Mouse (Mus musculus): ENCODE data around the gene Gm8126. TPM values are rescaled to one million over a fixed set of nuclear protein-coding genes. Genes with fewer than 3 reads are reported as not detected.
"Not testable (repeated sequence)": the region's sequence is repeated elsewhere in the genome, so short reads cannot be mapped to it uniquely, and the experiment has no call there.

Gm8126 gene
- total and polyA plus RNA-seq, 3 experiments, result not detected

- DNase-seq (ENCODE audit: low read depth, low spot score); H3K27ac ChIP-seq (ENCODE audit: control insufficient read depth, low read depth, low read length); H3K4me1 ChIP-seq (ENCODE audit: control insufficient read depth in 1 of 2, insufficient read depth in 2 of 2, low read length in 2 of 2); H3K36me3 ChIP-seq (ENCODE audit: control insufficient read depth in 1 of 2, insufficient read depth in 2 of 2, low read length in 2 of 2); H3K79me2 ChIP-seq (ENCODE audit: control insufficient read depth, insufficient read depth, low read length, poor library complexity); H3K4me3 ChIP-seq (ENCODE audit: control insufficient read depth in 1 of 2, insufficient read depth in 1 of 2, low read depth in 2 of 2, low read length in 2 of 2); H3K9ac ChIP-seq (ENCODE audit: control insufficient read depth, low read depth, low read length, poor library complexity, severe bottlenecking); H3K27me3 ChIP-seq (ENCODE audit: control insufficient read depth in 1 of 2, insufficient read depth in 2 of 2, low read length in 2 of 2); H3K9me3 ChIP-seq (replicated peaks; ENCODE audit: insufficient read depth, low read length): not testable (repeated sequence)
These were observed 20.2 kb downstream of the Gm8126 start for GRCm38 (mm10) chr14:43278681-43279080.

- H3K9me3 ChIP-seq (replicated peaks; ENCODE audit: insufficient read depth, low read length); DNase-seq (ENCODE audit: low read depth, low spot score); H3K4me1 ChIP-seq (ENCODE audit: control insufficient read depth in 1 of 2, insufficient read depth in 2 of 2, low read length in 2 of 2); H3K27me3 ChIP-seq (ENCODE audit: control insufficient read depth in 1 of 2, insufficient read depth in 2 of 2, low read length in 2 of 2); H3K27ac ChIP-seq (ENCODE audit: control insufficient read depth, low read depth, low read length); H3K36me3 ChIP-seq (ENCODE audit: control insufficient read depth in 1 of 2, insufficient read depth in 2 of 2, low read length in 2 of 2); H3K9ac ChIP-seq (ENCODE audit: control insufficient read depth, low read depth, low read length, poor library complexity, severe bottlenecking); H3K4me3 ChIP-seq (ENCODE audit: control insufficient read depth in 1 of 2, insufficient read depth in 1 of 2, low read depth in 2 of 2, low read length in 2 of 2); H3K79me2 ChIP-seq (ENCODE audit: control insufficient read depth, insufficient read depth, low read length, poor library complexity): not testable (repeated sequence)
These were observed 35.1 kb downstream of the Gm8126 start, which contains the start of gene Gm8127 for GRCm38 (mm10) chr14:43293503-43293902. Gene Gm8127 (minus strand): TSS chr14:43293832.

Other genes with a start within 250 kb of the Gm8126 start
- gene Gm10376, start 243.0 kb upstream of the Gm8126 start, total RNA-seq (2012; rRNA removed), result not detected in 2 replicates
- gene Gm10376, start 243.0 kb upstream of the Gm8126 start, polyA plus RNA-seq (2012; ENCODE audit: insufficient read depth in 1 of 2, insufficient read length in 2 of 2, low read depth in 1 of 2, low replicate concordance in 2 of 2, missing spikeins in 1 of 2), result not detected
- not detected in 2 replicates for gene Gm8094, start 182.0 kb upstream of the Gm8126 start, total RNA-seq (2012; rRNA removed)
- gene Gm8094, start 182.0 kb upstream of the Gm8126 start, polyA plus RNA-seq (2012; ENCODE audit: insufficient read depth in 1 of 2, insufficient read length in 2 of 2, low read depth in 1 of 2, low replicate concordance in 2 of 2, missing spikeins in 1 of 2), result not detected
- gene Gm8104, start 158.0 kb upstream of the Gm8126 start, total RNA-seq (2012; rRNA removed), result not detected in 2 replicates
- gene Gm8104, start 158.0 kb upstream of the Gm8126 start, polyA plus RNA-seq (2012; ENCODE audit: insufficient read depth in 1 of 2, insufficient read length in 2 of 2, low read depth in 1 of 2, low replicate concordance in 2 of 2, missing spikeins in 1 of 2), result not detected
- gene Gm7233, start 78.8 kb upstream of the Gm8126 start, total RNA-seq (2012; rRNA removed), result not detected in 2 replicates
- not detected for gene Gm7233, start 78.8 kb upstream of the Gm8126 start, polyA plus RNA-seq (2012; ENCODE audit: insufficient read depth in 1 of 2, insufficient read length in 2 of 2, low read depth in 1 of 2, low replicate concordance in 2 of 2, missing spikeins in 1 of 2)
- not detected in 2 replicates for gene Gm8122, start 23.3 kb upstream of the Gm8126 start, total RNA-seq (2012; rRNA removed)
- gene Gm8122, start 23.3 kb upstream of the Gm8126 start, polyA plus RNA-seq (2012; ENCODE audit: insufficient read depth in 1 of 2, insufficient read length in 2 of 2, low read depth in 1 of 2, low replicate concordance in 2 of 2, missing spikeins in 1 of 2), result not detected
- gene Gm9732, start 16.4 kb downstream of the Gm8126 start, total RNA-seq (2012; rRNA removed), result 0.08 TPM in 1 of 2 replicates, not detected in the other
- not detected for gene Gm9732, start 16.4 kb downstream of the Gm8126 start, polyA plus RNA-seq (2012; ENCODE audit: insufficient read depth in 1 of 2, insufficient read length in 2 of 2, low read depth in 1 of 2, low replicate concordance in 2 of 2, missing spikeins in 1 of 2)
- not detected in 2 replicates for gene Gm8127, start 35.2 kb downstream of the Gm8126 start, total RNA-seq (2012; rRNA removed)
- gene Gm8127, start 35.2 kb downstream of the Gm8126 start, polyA plus RNA-seq (2012; ENCODE audit: insufficient read depth in 1 of 2, insufficient read length in 2 of 2, low read depth in 1 of 2, low replicate concordance in 2 of 2, missing spikeins in 1 of 2), result not detected
- not detected in 2 replicates for gene 1700001F09Rik, start 89.2 kb downstream of the Gm8126 start, total RNA-seq (2012; rRNA removed)
- gene 1700001F09Rik, start 89.2 kb downstream of the Gm8126 start, polyA plus RNA-seq (2012; ENCODE audit: insufficient read depth in 1 of 2, insufficient read length in 2 of 2, low read depth in 1 of 2, low replicate concordance in 2 of 2, missing spikeins in 1 of 2), result not detected
- gene Gm8138, start 157.7 kb downstream of the Gm8126 start, total RNA-seq (2012; rRNA removed), result not detected in 2 replicates
- not detected for gene Gm8138, start 157.7 kb downstream of the Gm8126 start, polyA plus RNA-seq (2012; ENCODE audit: insufficient read depth in 1 of 2, insufficient read length in 2 of 2, low read depth in 1 of 2, low replicate concordance in 2 of 2, missing spikeins in 1 of 2)